Mouse (Mus musculus) adrenal gland, adult (tissue): ENCODE measurements around the gene 4933428G20Rik.

Source experiments
- DNase-seq, 2 experiments: peaks; one replicate each; pipeline ENCODE4 v3.0.0; 2022 to 2023; ENCODE audit warnings: low spot score in 1 of 2; ENCODE audit not compliant: inconsistent age in 2 of 2

Gene 4933428G20Rik

DNA sequence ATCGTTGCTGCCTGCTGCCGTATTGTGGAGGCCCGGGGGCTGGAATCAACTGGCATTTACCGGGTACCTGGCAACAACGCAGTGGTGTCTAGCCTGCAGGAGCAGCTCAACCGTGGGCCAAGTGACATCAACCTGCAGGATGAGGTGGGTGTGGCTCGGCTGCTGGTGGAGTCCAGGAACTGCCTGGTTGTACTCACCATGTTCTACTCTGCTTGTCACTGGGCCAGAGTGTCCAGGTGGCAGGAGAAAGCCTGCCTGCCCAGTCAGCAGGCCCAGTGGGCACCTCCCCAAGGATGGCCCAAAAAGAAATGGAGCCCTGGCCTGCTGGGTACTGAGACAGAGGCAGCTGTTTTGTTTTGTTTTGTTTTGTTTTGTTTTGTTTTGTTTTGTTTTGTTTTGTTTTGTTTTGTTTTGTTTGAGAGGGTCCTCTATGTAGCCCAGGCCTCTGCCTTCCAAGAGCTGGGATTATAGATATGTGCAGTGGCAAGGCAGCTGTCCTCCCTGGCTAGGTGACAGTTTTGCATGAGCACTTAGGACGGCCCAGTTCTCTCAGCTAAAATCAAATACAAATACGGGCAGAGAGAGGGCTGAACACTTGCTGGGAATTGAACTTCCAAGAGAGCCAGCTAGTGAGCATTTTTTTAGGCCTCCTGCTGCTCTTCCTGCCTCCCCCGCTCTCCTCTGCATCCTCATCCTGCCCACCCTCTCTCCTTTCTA is 33.5 kb downstream of the 4933428G20Rik start:
- DNase-seq, result no peak

DNA sequence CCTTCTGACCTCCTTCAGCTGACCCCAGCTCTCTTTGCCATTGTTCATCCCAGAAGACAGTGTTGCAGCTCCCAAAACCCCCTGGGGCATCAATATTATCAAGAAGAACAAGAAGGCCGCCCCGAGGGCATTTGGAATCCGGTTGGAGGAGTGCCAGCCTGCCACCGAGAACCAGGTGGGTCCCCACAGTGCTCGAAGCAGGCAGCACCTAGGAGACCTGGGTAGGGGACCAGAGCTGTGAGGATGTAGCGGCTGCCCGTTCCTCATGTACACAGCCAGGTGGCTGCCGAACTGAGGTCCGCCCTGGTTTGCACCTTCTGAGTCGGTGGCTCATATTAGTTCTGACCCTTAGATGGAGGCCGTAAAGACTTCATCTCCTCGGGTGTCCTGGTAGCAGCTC is 34.2 kb downstream of the 4933428G20Rik start:
- no peak for DNase-seq

DNA sequence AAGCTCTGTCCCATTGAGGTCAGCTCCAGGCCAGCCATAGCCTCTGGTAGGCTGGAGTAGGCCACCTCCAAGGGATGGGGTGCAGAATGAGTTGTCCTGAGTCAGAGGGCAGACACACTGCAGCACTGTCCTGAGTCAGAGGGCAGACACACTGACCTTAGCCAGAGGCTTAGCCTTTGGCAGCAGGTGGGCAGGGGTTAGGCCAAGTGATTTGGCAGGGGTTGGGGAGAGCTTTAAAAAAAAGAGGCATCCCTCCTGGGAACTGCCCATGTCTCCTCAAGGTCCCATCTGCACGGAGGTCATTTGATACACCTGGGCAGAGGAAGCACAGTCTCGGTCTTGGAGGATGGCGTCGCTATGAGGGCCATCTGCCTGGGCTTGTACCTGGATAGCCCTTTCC is 36.1 kb downstream of the 4933428G20Rik start:
- DNase-seq, result no peak

DNA sequence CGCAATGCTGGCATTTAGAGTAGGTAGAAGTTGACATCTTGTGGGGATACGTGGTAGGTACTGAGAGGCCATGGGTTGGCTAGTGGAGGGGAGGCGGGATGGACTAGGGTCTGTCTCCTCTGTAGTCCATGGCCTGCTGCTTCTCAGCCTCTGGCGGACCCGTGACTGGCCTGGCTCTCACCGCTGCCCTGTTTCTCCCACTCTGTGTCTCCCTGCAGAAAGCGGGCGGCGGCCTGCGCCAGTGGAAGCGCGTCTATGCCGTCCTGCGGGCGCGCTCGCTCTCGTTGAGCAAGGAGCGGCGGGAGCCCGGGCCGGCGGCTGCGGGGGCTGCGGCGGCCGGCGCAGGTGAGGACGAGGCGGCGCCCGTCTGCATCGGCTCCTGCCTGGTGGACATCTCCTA is 37.0 kb downstream of the 4933428G20Rik start:
- no peak for DNase-seq

DNA sequence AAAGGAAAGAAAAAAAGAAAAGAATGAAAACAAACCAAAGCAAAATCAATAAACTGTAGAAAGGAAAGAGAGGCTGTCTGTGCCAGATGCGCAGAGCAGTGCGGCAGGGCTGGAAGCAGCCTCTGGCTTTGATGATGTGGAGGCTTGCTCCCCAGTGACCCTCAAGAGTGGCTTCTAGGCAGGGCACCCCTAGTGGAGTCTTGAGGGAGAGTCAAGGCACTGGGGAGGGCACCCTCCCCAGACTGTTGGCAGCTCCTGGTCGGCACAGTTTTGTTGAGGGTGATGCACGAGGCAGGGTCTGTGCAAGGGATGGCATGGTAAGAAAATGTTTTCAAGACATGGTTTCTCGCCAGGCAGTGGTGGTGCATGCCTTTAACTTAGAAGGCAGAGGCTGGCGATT is 37.6 kb downstream of the 4933428G20Rik start:
- DNase-seq, result no peak

DNA sequence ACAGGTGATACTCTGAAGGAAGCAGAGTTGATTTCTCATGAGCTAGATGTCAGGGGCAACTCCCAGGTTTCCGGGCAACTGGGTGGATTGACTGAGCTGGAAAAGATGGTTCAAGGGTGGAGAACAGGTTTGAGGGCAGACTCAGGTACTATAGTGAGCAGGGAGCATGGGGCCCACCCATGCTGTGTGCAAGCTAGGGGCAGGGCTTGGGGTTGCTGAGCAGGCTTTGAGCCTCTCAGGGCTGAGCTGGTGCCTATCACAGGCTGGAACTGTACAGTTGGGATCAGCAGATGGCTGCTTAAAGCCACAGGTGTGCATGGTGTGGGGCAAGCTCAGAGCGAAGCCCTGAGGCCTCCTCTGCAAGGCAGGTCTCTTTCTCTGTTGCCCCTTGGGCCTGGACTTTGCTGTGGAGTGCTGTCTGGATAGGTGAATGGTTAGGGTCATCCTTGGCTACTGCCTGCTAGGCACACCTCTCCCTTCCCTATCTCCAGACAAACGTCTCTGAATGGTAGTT is 38.8 kb downstream of the 4933428G20Rik start:
- no peak for DNase-seq

DNA sequence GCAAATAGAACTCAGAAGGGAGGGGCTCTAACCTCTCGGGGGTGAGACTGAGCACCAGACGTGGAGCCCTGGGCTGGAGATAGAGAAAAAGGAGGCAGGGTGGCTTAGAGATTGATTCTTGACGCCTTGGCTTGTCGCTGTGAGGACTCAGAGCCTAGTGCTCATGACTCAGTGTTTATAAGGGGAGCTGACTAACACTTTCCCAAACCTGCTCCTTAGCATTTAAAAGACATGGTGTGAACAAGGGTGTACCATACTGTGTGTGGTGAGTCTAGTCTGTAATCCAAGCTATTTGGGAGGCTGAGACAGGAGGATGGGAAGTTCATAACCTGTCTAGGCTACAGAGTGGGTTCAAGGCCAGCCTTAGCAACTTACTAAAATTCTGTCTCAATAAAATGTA is 43.0 kb downstream of the 4933428G20Rik start:
- DNase-seq, result no peak

DNA sequence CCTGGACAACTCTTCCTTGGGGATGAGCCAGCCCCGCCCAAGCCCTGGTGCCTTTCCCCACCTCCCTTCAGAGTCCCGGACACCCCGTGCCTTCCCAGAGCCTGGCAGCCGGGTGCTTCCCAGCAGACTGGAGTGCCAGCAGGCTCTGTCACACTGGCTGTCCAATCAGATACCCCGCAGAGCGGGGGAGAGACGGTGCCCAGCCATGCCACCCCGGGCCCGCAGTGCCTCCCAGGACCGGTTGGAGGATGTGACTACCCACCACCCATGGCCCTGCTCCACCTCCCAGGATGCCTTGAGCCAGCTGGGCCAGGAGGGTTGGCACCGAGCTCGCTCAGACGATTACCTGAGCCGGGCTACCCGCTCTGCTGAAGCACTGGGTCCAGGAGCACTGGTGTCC is 48.5 kb downstream of the 4933428G20Rik start:
- DNase-seq, result peak in 1 of 2 experiments; percentile 50

DNA sequence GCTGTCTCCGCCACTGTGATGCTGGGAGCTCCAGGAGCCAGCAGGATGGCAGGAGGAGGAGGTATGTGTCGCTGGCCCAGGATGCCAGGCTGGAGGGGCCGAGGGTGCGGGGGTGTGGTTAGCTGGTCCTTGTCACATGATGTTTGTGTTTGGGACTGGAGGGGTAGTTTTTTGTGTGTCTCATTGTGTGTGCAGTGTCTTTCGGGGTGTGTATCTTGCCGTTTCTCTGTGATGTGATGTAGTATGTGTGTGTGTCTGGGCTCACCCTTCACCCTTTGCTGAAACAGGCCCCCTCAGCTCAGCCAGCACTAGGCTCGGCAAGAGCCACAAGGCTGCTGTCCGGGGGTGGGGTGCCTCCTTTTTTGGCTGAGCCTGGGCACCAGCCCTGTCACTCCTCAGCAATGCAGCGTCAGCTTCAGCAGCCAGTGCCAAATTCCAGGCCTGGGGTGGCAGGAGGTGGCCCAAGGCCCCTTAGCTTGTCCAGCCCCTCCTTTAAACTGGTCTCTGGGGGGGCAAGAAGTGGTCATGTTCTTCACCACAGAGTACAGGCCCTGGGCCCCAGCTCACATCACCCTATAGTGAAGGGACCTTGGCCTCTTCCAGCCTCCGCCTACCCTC is 49.7 kb downstream of the 4933428G20Rik start:
- DNase-seq, result peak; percentile 75 to 86

DNA sequence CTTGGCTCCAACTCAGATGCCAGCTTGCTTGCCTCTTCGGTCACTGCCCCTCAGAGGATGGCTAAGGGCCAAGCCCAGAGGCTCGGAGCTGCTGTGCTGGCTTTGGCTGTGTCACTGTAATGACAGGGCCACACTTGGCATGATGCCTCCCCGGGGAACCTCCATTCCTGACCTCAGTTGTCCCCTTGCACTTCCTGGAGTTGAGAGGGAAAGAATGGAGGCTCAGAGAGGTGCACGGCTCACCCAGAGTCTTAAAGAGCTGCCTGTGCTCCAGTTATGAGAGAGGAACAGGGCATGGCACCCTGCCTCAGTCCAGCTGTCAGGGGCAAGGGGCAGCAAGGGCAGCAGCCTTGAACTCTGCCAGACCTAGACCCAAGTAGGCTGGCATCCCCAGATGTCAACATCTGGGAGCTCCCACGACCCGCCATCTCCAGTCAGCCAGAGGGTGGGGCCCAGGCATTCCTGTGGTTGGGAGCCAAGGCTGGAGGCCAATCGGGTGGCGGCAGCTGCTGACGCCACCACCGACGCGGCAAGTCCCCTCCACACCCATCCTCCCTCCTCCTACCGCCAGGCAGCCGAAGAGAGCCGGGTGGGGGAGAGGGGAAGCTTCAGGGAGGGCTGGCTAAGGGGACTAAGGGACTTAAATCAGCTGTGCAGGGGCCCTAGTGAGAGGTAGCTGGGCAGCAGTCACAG is 50.4 kb downstream of the 4933428G20Rik start:
- DNase-seq, result peak; percentile 91 to 96

DNA sequence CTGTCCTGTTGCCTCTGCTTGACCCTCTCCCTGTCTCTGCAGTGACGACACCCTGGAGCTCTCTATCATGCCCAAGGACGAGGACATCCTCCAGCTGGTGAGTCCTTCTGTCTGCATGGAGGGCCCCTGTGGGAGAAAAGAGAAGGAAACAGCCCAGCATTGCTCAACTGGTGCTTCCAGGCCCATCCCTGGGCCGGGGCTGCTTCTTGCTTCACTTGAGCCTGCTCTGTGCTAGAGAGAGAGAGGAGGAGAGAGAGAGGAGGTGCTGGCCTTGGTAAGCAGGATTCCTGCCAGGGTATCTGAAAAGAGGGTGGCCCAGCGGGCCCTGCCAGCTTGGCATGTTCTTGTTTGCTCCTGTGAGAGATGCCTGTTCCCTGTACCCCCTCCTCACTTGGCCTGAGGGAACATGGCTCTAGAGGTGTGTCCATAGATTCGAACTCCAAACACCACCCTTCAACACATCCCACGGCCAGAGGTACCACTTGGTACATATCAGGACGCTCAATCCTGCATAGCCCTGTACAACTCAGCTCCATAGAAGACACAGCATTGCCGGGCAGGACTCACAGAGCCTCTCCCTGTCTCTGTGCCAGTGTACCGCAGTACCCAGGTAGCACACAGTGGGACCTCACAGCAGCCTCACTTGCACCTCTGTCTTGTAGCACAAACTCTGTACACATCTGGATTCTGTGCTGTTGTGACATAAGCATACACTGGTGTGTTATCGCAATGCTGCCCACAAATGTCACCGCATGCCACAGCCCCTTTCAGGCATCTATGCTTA is 51.3 kb downstream of the 4933428G20Rik start:
- peak; percentile 79 to 93 for DNase-seq

DNA sequence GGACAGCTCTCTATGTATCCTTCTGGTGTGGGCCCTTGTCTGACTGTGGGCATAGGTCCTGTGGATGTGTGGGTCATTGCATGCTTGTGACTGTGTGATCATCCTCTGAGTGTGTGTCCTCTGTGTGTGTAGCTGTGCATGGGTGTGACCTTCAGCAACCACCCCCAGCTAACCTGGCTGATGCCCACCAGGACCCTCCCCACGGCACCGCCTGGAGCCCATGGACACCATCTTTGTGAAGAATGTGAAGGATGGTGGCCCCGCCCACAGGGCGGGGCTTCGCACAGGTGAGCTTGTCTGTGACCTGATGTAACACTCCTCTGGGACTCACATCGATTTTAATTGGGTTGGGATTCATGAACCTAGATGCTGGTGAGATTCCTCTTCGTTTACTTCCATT is 52.2 kb downstream of the 4933428G20Rik start:
- peak in 1 of 2 experiments; percentile 53 for DNase-seq

DNA sequence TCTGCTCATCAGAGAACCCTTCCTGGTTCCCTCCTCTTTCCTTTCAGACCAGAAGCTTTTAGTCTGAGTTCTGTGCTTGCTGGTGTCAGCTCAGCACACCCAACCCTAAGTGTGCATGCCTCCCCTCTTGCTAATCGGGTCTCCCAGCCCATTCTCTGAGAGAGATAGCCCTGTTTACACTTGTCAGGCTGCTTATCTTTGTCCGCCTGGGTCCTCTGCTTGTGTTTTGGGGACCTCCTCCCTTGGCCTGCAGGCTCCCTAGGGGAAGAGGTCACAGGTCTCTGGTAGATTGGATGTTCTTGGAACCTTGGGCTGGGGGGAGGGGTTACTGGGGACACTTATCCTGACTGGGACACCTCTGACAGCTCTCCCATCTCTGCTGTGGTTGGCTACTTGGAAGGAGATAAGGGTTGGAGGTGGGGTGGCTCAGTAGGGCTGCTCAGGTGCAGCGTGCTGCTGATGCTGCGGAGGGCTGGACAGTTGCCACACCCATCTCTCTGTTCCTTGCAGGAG is 54.1 kb downstream of the 4933428G20Rik start:
- DNase-seq, result no peak

DNA sequence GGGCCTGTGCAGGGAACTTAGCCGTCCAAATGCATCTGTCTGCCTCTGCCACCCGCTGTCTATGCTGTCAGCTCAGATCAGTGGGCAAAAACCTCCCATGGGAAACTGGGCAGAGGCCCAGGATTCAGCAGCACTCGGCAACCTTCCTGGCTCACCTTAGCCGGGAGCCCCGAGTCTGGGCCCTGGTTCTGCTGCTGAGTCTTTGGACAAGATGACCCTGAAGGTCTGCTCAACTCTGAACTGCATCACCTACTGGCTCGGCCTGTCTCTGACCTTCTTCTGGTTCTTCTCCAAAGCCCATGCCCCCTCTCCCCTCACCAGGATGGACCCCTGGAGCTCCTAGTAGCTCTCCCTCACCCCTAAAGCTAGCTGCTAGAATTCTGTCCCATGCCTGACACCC is 54.5 kb downstream of the 4933428G20Rik start:
- no peak for DNase-seq

DNA sequence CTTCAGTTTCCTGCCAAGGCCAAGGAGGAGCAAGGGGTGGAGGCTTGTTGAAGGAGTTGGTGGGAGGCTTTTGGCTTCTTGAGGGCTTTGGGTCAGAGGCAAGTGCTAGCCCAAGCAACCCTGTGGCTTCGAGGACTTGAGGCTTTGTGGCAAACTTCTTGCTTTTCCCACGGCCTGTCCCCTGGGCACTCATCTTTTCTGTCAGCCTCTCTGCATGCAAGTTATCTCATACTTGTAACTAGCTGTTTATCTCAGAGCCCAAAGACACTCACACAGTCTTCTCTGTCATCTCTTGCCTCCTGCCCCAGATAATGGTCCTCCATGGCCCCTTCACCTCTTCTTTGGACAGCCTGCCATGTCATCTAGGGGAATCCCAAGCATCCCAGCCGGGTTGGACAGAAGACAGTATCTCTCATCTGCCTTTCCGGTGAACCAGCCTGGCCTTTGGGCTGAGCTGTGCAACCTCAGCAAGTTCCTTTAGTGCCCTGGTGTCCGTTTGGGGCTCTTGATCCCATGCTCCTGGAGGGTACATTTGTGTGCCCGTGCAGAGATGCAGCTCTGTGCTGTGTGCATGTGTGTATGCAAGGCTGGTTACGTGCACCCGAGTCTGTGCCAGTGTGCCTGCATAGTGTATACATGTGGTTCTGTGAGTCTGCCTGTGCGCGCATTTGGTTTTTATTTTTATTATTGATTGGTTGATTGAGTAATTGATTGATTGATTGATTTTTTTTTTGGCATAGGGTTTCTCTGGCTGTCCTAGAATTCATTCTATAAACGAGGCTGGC is 57.1 kb downstream of the 4933428G20Rik start:
- no peak for DNase-seq

DNA sequence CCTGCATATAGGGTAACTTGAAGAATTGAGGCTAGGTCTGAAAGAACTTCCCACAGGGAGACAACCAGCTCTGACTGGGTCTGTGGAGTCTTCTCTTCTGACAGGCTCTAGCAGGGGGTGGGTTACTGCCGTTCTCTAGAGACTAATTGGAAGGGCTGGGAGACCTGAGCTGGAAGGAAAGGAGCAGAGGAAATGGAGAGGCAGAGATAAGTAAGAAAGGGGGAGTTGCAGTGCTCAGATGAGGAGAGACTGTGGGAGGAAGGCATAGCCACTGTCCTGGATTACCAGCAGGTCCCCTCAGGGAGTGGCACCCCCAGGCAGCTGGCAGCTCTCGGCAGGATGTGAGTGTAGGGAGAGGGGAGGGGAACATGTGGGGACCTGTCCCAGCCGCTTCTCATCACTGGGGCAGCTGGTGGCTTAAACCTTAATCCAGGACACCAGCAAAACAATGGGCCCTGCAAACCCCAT is 58.4 kb downstream of the 4933428G20Rik start:
- DNase-seq, result peak in 1 of 2 experiments; percentile 57

DNA sequence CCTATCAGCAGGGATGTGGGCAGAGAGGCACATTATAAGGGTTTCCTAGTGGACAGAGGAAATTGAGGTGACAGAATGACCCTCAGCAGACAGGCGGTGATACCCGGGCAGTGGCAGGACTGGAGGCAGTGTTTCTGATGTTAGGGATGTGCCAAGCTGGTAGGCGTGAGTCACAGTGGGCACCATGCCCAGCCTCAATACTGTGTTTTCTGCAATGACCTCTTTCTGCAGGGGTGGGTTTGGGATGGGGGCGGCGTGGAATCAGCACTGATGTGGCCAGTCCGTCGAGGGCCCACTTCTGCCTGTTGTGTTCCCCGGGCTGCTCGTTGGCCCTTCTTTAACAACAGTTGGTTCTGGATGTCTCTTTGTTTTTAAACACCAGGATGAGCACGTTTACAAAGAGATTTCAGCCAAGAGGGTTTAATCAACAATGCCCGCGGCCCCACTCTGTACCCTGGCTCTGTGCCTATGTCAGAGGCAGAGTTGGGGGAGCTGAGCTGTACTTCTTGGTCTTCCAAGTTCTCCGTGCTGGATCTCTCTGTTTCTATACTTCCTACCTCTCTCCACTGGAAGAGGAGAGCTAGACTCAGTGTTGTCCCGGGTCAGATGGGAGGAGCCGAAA is 59.0 kb downstream of the 4933428G20Rik start:
- DNase-seq, result peak; percentile 88 to 94
